Mouse (Mus musculus) embryonic facial prominence, embryonic 12.5 days (tissue): ENCODE results near the gene Peli2. TPM values are rescaled to one million over a fixed set of nuclear protein-coding genes. Genes with fewer than 3 reads are reported as not detected.

Source experiments
- ATAC-seq: fragments of 200-750 bp; cut with Nextera tagmentation; 2 replicates; pipeline ENCODE4 v1.8.0; 2017; ENCODE audit not compliant: insufficient number of reproducible peaks, insufficient read depth, low FRiP score, low TSS enrichment
- H3K27ac ChIP-seq: fragments of 300-500 bp; sonication (generic); 2 replicates; pipeline ENCODE4 v1.5.1; 2016; ENCODE audit warnings: mild to moderate bottlenecking
- H3K27me3 ChIP-seq: fragments of 300-500 bp; sonication (generic); 2 replicates; pipeline ENCODE4 v1.6.1; 2016; ENCODE audit warnings: mild to moderate bottlenecking, moderate library complexity
- H3K36me3 ChIP-seq: fragments of 300-500 bp; sonication (generic); 2 replicates; pipeline ENCODE4 v1.6.1; 2016; ENCODE audit warnings: mild to moderate bottlenecking
- H3K4me1 ChIP-seq: fragments of 300-500 bp; sonication (generic); 2 replicates; pipeline ENCODE4 v1.6.1; 2016
- H3K4me2 ChIP-seq: fragments of 300-500 bp; sonication (generic); replicated peaks from 2 replicates; pipeline ENCODE4 v1.6.1; 2016; ENCODE audit warnings: mild to moderate bottlenecking, moderate library complexity
- H3K4me3 ChIP-seq: fragments of 300-500 bp; sonication (generic); 2 replicates; pipeline ENCODE4 v1.5.1; 2016; ENCODE audit warnings: mild to moderate bottlenecking
- H3K9ac ChIP-seq: fragments of 300-500 bp; sonication (generic); 2 replicates; pipeline ENCODE4 v1.6.1; 2016; ENCODE audit warnings: mild to moderate bottlenecking, moderate library complexity
- H3K9me3 ChIP-seq: fragments of 300-500 bp; sonication (generic); 2 replicates; pipeline ENCODE4 v1.6.1; 2016; ENCODE audit warnings: mild to moderate bottlenecking, moderate library complexity
- WGBS: fragments of 180-500 bp; shearing (Covaris S2); methylation state at CpG from one replicate; pipeline ENCODE4 v1.1.7; 2016; 5-methylcytosine and 5-hydroxymethylcytosine counted together
- polyA plus RNA-seq: library from polyadenylated mRNA; unstranded; fragments of >200 nt; fragmentation: Nextera tagmentation; extraction: Ambion mirVana; gene quantifications from 2 replicates; pipeline ENCODE4 v1.2.1, GENCODE M21; 2016

Gene Peli2
- polyA plus RNA-seq, 1 experiment from 2014 or later: 9.9 TPM

GRCm38 (mm10) chr14:48258696-48259366 lies 138.2 kb downstream of the Peli2 start:
- no peaks in the 10 kb centered on the region for H3K9me3 ChIP-seq
- no peaks in the 10 kb centered on the region for H3K4me1 ChIP-seq
- ATAC-seq: no peak
- H3K27ac ChIP-seq: no peak overlapping the region
- no peak overlapping the region for H3K9ac ChIP-seq
- H3K27me3 ChIP-seq: no peaks in the 10 kb centered on the region
- peaks cover 6% of the 10 kb centered on the region; the same call in 1 of the 2 replicates for H3K36me3 ChIP-seq
- WGBS: 79% methylated on average over 10 of the region's 10 CpGs
- no peak overlapping the region for H3K4me3 ChIP-seq
- no peak overlapping the region for H3K4me2 ChIP-seq

- no peaks in the 10 kb centered on the region for H3K27me3 ChIP-seq
- H3K9me3 ChIP-seq: no peaks in the 10 kb centered on the region
- ATAC-seq: no peak
- H3K9ac ChIP-seq: no peak overlapping the region
- 92% methylated on average over 4 of the region's 4 CpGs for WGBS
- no peak overlapping the region for H3K4me3 ChIP-seq
- H3K4me2 ChIP-seq: no peak overlapping the region
- H3K36me3 ChIP-seq: no peaks in the 10 kb centered on the region
- H3K4me1 ChIP-seq: no peaks in the 10 kb centered on the region
- H3K27ac ChIP-seq: no peak overlapping the region
Measured at GRCm38 (mm10) chr14:48263146-48263545, 142.5 kb downstream of the Peli2 start.

GRCm38 (mm10) chr14:48266710-48267109 lies 146.1 kb downstream of the Peli2 start:
- Histone ChIP-seq H3K27me3 (no peaks in the 10 kb centered on the region), H3K36me3 (no peaks in the 10 kb centered on the region), H3K4me2 (no peak overlapping the region), H3K27ac (no peak overlapping the region), H3K9ac (no peak overlapping the region), H3K4me1 (no peaks in the 10 kb centered on the region), H3K9me3 (no peaks in the 10 kb centered on the region), H3K4me3 (no peak overlapping the region)
- WGBS: 84% methylated on average over 6 of the region's 6 CpGs
- no peak for ATAC-seq

GRCm38 (mm10) chr14:48278291-48278690 lies 157.7 kb downstream of the Peli2 start:
- Histone ChIP-seq H3K27me3 (no peaks in the 10 kb centered on the region), H3K27ac (no peak overlapping the region), H3K4me3 (no peak overlapping the region), H3K4me1 (no peaks in the 10 kb centered on the region), H3K9ac (no peak overlapping the region), H3K36me3 (no peaks in the 10 kb centered on the region), H3K4me2 (no peak overlapping the region), H3K9me3 (no peaks in the 10 kb centered on the region)
- no peak for ATAC-seq
- 65% methylated on average over 1 of the region's 1 CpGs for whole genome bisulfite sequencing

GRCm38 (mm10) chr14:48286949-48287348 lies 166.3 kb downstream of the Peli2 start:
- Histone ChIP-seq H3K4me2 (no peak overlapping the region), H3K9me3 (no peaks in the 10 kb centered on the region), H3K4me1 (no peaks in the 10 kb centered on the region), H3K36me3 (no peaks in the 10 kb centered on the region), H3K4me3 (no peak overlapping the region), H3K27me3 (no peaks in the 10 kb centered on the region), H3K27ac (no peak overlapping the region), H3K9ac (no peak overlapping the region)
- no peak for ATAC-seq
- 89% methylated on average over 5 of the region's 5 CpGs for WGBS

GRCm38 (mm10) chr14:48287581-48287980 lies 167.0 kb downstream of the Peli2 start:
- H3K4me1 ChIP-seq: no peaks in the 10 kb centered on the region
- 79% methylated on average over 4 of the region's 4 CpGs for WGBS
- H3K4me2 ChIP-seq: no peak overlapping the region
- no peak overlapping the region for H3K4me3 ChIP-seq
- no peaks in the 10 kb centered on the region for H3K27me3 ChIP-seq
- no peak overlapping the region for H3K27ac ChIP-seq
- no peak overlapping the region for H3K9ac ChIP-seq
- H3K36me3 ChIP-seq: no peaks in the 10 kb centered on the region
- ATAC-seq: no peak
- no peaks in the 10 kb centered on the region for H3K9me3 ChIP-seq

- WGBS: 80% methylated on average over 2 of the region's 2 CpGs
- H3K27me3 ChIP-seq: no peaks in the 10 kb centered on the region
- H3K9ac ChIP-seq: no peak overlapping the region
- H3K4me3 ChIP-seq: no peak overlapping the region
- no peak for ATAC-seq
- no peak overlapping the region for H3K27ac ChIP-seq
- no peaks in the 10 kb centered on the region for H3K9me3 ChIP-seq
- H3K4me1 ChIP-seq: no peaks in the 10 kb centered on the region
- H3K4me2 ChIP-seq: no peak overlapping the region
- H3K36me3 ChIP-seq: no peaks in the 10 kb centered on the region
Measured at GRCm38 (mm10) chr14:48288600-48288999, 168.0 kb downstream of the Peli2 start.

GRCm38 (mm10) chr14:48289602-48290599 lies 169.3 kb downstream of the Peli2 start:
- no peak overlapping the region for H3K4me3 ChIP-seq

GRCm38 (mm10) chr14:48293498-48293897 lies 172.9 kb downstream of the Peli2 start:
- no peaks in the 10 kb centered on the region for H3K27me3 ChIP-seq
- no peak overlapping the region for H3K9ac ChIP-seq
- no peak overlapping the region for H3K27ac ChIP-seq
- H3K36me3 ChIP-seq: no peaks in the 10 kb centered on the region
- WGBS: 83% methylated on average over 7 of the region's 7 CpGs
- no peaks in the 10 kb centered on the region for H3K9me3 ChIP-seq
- no peak for ATAC-seq
- no peak overlapping the region for H3K4me2 ChIP-seq
- no peak overlapping the region for H3K4me3 ChIP-seq
- H3K4me1 ChIP-seq: peaks cover 9% of the 10 kb centered on the region; the same call in 1 of the 2 replicates

More at GRCm38 (mm10) chr14:48289602-48290599, 169.3 kb downstream of the Peli2 start:
- H3K4me2 ChIP-seq: no peak overlapping the region
- no peaks in the 10 kb centered on the region for H3K36me3 ChIP-seq
- H3K9me3 ChIP-seq: no peaks in the 10 kb centered on the region
- no peak overlapping the region for H3K27ac ChIP-seq
- no peak overlapping the region for H3K9ac ChIP-seq
- H3K27me3 ChIP-seq: no peaks in the 10 kb centered on the region
- no peaks in the 10 kb centered on the region for H3K4me1 ChIP-seq
- ATAC-seq: no peak
- WGBS: 73% methylated on average over 10 of the region's 10 CpGs

- H3K27ac ChIP-seq: no peak overlapping the region
- H3K4me1 ChIP-seq: peaks cover 9% of the 10 kb centered on the region; the same call in 1 of the 2 replicates
- no peaks in the 10 kb centered on the region for H3K36me3 ChIP-seq
- H3K9ac ChIP-seq: no peak overlapping the region
- H3K9me3 ChIP-seq: no peaks in the 10 kb centered on the region
- no peak for ATAC-seq
- no peak overlapping the region for H3K4me3 ChIP-seq
- no peaks in the 10 kb centered on the region for H3K27me3 ChIP-seq
- H3K4me2 ChIP-seq: no peak overlapping the region
- 54% methylated on average over 5 of the region's 5 CpGs for WGBS
Measured at GRCm38 (mm10) chr14:48295410-48295809, 174.8 kb downstream of the Peli2 start.

- H3K4me3 ChIP-seq: no peak overlapping the region
Measured at GRCm38 (mm10) chr14:48295815-48296271, 175.2 kb downstream of the Peli2 start.

More at GRCm38 (mm10) chr14:48295815-48296271, 175.2 kb downstream of the Peli2 start:
- Histone ChIP-seq H3K4me2 (no peak overlapping the region), H3K27ac (no peak overlapping the region), H3K9me3 (no peaks in the 10 kb centered on the region), H3K9ac (no peak overlapping the region), H3K4me1 (peaks cover 9% of the 10 kb centered on the region; the same call in 1 of the 2 replicates), H3K27me3 (no peaks in the 10 kb centered on the region), H3K36me3 (no peaks in the 10 kb centered on the region)
- WGBS: 23% methylated on average over 7 of the region's 7 CpGs
- no peak for ATAC-seq
